Mouse (Mus musculus) myocyte (in vitro differentiated cells): Measurements from ENCODE around the gene Kcnq5.

Experiments used
- E2F4 ChIP-seq: IDR thresholded peaks from one replicate; pipeline ENCODE4 v1.6.1; 2011; ENCODE audit warnings: mild to moderate bottlenecking, control low read depth, moderate library complexity; ENCODE audit not compliant: insufficient read depth
- MAX ChIP-seq: IDR thresholded peaks from one replicate; pipeline ENCODE4 v1.6.1; 2011; ENCODE audit warnings: low read depth, mild to moderate bottlenecking, control low read depth
- POLR2A ChIP-seq: IDR thresholded peaks from one replicate; pipeline ENCODE4 v1.6.1; 2011; ENCODE audit warnings: low read depth, mild to moderate bottlenecking, control low read depth, moderate library complexity; ENCODE audit not compliant: insufficient read length
- SRF ChIP-seq: IDR thresholded peaks from one replicate; pipeline ENCODE4 v1.6.1; 2011; ENCODE audit warnings: low read depth; ENCODE audit not compliant: control insufficient read depth, insufficient read length
- TCF12 ChIP-seq: IDR thresholded peaks from one replicate; pipeline ENCODE4 v1.6.1; 2011; ENCODE audit warnings: mild to moderate bottlenecking, control low read depth; ENCODE audit not compliant: poor library complexity, insufficient read depth, severe bottlenecking
- USF1 ChIP-seq: IDR thresholded peaks from one replicate; pipeline ENCODE4 v1.6.1; 2011; ENCODE audit warnings: low read depth, mild to moderate bottlenecking, control low read depth, moderate library complexity

GRCm38 (mm10) chr1:21469311-21469710 is 492.4 kb downstream of the Kcnq5 start:
- TF ChIP-seq E2F4 (no peak), POLR2A (no peak), USF1 (no peak), MAX (no peak), TCF12 (no peak), SRF (no peak)
